Mouse (Mus musculus) layer of hippocampus, postnatal 25 days (tissue): ENCODE measurements around the gene Plcb2. TPM values are rescaled to one million over a fixed set of nuclear protein-coding genes. Genes with fewer than 3 reads are reported as not detected.
A peak's percentile ranks its signal among the peaks of the same experiment; 100 is the strongest.

Source experiments
- DNase-seq, 2 experiments: peaks; one replicate each; pipeline ENCODE4 v3.0.0; 2022; ENCODE audit warnings: mixed read lengths in 2 of 2, low spot score in 1 of 2; ENCODE audit errors: extremely low spot score in 1 of 2
- total RNA-seq, 2 experiments: library from RNA; stranded (reverse); gene quantifications; 2 replicates each; pipeline ENCODE4 v1.2.3; 2021

Gene Plcb2
- total RNA-seq, 2 experiments from 2014 or later, result 2.0 to 2.4 TPM

GRCm38 (mm10) chr2:118695677-118696232, 32.5 kb downstream of the Plcb2 start:
- peak in 1 of 2 experiments; percentile 39 for DNase-seq

- DNase-seq, result no peak
Observed at GRCm38 (mm10) chr2:118693370-118693966, 34.8 kb downstream of the Plcb2 start.

DNA sequence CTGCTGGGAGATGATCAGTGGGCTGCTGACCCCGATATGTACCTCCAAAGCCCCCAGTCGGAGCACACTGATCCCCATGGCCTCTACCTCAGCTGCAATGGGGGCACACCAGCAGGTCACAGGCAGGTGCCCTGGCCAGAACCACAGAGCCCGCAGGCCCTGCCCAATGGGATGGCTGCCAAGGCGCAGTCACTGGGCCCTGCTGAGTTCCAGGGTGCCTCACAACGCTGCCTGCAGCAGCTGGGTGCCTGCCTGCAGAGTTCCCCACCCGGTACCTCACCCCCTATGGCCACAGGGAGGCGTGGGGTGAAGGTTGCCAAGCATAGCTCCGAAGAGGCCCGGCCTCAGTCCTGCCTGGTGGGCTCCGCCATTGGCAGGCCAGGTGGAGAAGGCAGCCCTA, 38.4 kb downstream of the Plcb2 start:
- no peak for DNase-seq

DNA sequence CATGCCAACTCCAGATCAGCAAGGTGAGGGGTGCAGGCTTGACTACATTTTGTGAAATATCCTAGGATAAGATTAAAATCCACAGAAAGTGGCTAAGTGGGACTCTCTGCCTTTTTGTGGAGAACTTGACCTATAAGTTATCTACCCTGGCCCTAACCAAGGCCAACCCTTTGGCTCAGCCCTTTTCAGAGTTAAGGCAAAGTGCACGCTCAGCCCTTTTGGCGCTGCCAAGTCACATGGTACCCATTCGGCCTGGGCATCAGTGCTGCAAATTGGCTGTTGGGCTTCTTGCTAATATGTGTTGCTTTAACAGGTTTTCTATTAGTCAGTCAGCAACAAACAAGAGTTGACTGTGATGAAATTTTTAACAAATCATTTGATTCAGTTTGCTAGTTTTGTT, 40.4 kb downstream of the Plcb2 start:
- no peak for DNase-seq

DNA sequence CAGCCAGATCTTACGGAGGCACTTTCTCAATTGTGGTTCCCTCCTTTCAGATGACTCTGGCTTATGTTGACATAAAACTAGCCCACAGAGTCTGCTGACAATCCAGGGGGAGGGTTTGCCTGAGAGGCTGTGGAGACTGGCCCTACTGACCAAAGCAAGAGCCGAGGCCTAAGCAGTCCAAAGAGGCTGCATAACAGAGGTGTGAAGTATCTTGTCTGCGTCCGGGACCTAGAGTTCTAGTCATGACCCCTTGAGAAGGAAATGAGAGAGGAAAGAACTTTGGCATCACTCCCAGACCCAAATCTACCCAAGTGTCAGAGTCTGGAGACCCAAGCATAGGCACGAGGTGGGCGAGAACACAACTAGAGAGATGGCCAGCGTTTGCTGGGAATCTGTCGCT, 41.5 kb downstream of the Plcb2 start:
- no peak for DNase-seq

GRCm38 (mm10) chr2:118685088-118685487, 43.1 kb downstream of the Plcb2 start:
- no peak for DNase-seq

- DNase-seq, result no peak
Observed at GRCm38 (mm10) chr2:118682544-118683260, 45.5 kb downstream of the Plcb2 start.

- no peak for DNase-seq
Observed at GRCm38 (mm10) chr2:118680926-118681325, 47.3 kb downstream of the Plcb2 start.

GRCm38 (mm10) chr2:118679577-118679976, 48.7 kb downstream of the Plcb2 start:
- no peak for DNase-seq

GRCm38 (mm10) chr2:118677817-118678216, 50.4 kb downstream of the Plcb2 start:
- no peak for DNase-seq

DNA sequence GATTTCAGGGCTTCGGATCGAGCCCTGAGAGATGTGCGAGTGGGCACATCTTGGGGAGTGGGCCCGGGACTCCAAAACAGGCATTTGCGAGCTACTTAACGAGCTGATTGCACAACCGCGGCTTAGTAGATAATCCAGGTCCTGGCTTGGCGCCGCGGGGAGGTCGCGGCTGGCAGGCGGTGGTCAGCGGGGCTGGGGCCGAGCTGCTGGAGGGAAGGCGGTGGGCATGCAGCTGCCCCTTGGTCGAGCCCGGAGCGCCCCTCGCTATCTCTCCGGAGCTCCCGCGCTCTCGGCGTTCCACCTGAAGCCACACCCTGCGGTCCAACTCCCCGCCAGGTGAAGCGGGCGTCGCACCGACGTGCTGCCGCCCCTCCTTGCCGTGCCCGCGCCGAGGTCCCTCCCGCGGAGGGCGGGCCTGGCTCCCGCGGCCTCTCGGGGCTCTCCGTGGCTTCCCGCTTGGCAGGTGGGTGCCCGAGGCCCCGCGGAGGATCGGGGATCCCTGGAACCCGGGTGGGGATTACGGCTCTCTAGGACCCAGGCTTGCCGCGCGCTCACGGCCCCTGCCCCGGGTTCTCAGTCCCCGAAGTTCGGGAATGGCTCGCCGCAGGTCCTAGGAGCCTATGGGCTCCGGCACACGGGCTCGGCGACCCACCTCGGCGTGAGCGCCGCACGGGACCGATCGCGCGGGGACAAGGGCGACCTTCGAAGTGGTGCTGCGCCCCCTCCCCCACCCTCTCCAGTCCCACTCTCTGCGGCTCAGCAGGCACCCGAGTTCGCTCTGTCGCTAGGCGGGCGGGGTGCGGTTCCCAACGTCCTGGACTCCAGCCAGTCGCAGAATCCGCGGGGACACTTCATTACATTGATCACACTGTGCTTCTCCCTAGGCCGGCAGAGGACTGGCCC, 51.1 kb downstream of the Plcb2 start:
- peak in 1 of 2 experiments; percentile 39 for DNase-seq

DNA sequence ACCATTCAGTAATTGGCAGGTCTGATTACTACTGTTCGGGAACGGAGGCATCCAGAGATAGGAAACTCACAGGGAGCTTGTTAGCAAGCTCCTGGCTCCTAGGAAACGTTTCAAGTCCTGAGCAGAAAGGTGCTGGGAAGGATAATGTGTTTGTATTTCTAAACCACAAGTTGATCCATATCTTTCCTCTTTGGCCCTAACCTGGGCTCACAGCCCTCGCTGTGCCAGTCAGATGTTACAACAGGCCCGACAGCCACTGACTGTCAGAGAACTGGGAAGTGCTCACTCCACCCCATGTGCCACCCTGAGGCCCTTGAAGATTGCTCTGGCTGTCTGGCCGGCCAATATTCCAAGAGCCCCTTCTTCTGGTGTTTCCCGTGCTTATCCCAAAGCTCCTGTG, 53.7 kb downstream of the Plcb2 start:
- no peak for DNase-seq

DNA sequence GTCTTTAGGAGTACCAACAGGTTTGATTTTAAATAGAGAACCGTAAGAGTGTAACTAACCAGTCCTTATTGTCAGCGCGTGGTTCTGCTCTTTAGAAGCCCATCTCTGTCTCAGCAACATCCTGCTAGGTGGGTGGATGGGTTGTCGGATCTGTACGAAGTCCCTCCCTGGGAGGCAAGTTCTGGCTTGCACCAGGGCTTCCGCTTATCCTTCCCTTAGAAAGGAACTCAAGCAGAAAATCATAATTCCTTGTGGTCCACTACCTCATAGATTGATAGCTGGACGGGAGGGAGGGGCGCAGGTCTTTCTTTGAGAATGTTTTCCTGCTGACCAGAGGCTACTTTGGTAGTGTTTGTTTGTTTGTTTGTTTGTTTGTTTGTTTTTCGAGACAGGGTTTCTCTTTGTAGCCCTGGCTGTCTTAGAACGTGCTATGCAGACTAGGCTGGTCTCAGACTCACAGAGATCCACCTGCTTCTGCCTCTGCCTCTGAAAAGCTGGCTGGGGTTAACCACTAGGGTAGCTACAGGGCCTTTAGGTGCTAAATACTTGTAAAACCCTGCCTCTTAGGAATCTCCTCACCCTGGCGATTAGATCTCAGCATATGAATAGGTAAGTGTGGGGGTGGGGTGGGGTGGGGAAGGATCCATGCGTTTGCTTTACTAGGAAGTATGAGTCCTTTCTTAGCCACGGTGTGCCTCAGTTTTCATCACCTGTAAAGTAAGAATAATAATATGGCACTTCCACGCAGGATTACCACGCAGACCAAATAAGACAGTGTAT, 54.4 kb downstream of the Plcb2 start:
- no peak for DNase-seq

- no peak for DNase-seq
Observed at GRCm38 (mm10) chr2:118671728-118672127, 56.5 kb downstream of the Plcb2 start.

GRCm38 (mm10) chr2:118669785-118670184, 58.5 kb downstream of the Plcb2 start:
- no peak for DNase-seq

DNA sequence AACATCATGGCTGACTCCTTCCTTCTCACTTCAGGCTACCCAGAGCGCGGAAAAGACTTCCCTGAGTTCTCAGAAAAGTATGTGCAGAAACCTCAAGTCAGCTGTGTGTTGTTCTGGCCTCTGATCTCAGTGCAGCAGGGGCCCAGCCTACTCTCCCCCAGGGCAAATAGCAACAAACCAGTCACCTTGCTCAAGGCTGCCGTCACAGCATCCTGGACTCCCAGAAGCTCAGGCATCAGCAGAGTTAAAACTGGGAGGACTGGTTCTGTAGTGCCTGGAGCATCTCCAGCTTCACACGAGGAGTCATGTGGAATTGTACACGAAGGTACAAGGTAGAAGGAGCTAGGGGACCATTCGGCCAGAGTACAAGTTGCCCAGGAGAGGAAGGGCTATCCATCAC, 59.0 kb downstream of the Plcb2 start:
- DNase-seq, result no peak

GRCm38 (mm10) chr2:118667181-118667580, 61.1 kb downstream of the Plcb2 start:
- DNase-seq, result no peak

- no peak for DNase-seq
Observed at GRCm38 (mm10) chr2:118665616-118666015, 62.6 kb downstream of the Plcb2 start.

- DNase-seq, result no peak
Observed at GRCm38 (mm10) chr2:118664975-118665516, 63.2 kb downstream of the Plcb2 start.
